Mouse (Mus musculus) midbrain, embryonic 13.5 days (tissue): ENCODE data around the gene Otud7b. TPM values are rescaled to one million over a fixed set of nuclear protein-coding genes. Genes with fewer than 3 reads are reported as not detected.

Experiments used
- ATAC-seq: fragments of 200-750 bp; cut with Nextera tagmentation; 2 replicates; pipeline ENCODE4 v1.8.0; 2017; ENCODE audit warnings: mild to moderate bottlenecking, moderate TSS enrichment, moderate library complexity
- H3K27ac ChIP-seq: fragments of 300-500 bp; sonication (generic); 2 replicates; pipeline ENCODE4 v1.5.1; 2015; ENCODE audit warnings: inconsistent platforms, mild to moderate bottlenecking, moderate library complexity
- H3K27me3 ChIP-seq: fragments of 300-500 bp; sonication (generic); 2 replicates; pipeline ENCODE4 v1.6.1; 2015; ENCODE audit warnings: mild to moderate bottlenecking, inconsistent platforms
- H3K36me3 ChIP-seq: fragments of 300-500 bp; sonication (generic); 2 replicates; pipeline ENCODE4 v1.6.1; 2015; ENCODE audit warnings: mild to moderate bottlenecking, inconsistent platforms
- H3K4me1 ChIP-seq: fragments of 300-500 bp; sonication (generic); replicated peaks from 2 replicates; pipeline ENCODE4 v1.6.1; 2015; ENCODE audit warnings: inconsistent platforms
- H3K4me2 ChIP-seq: fragments of 300-500 bp; sonication (generic); replicated peaks from 2 replicates; pipeline ENCODE4 v1.6.1; 2015; ENCODE audit warnings: moderate library complexity, mild to moderate bottlenecking, inconsistent platforms
- H3K4me3 ChIP-seq: fragments of 300-500 bp; sonication (generic); replicated peaks from 2 replicates; pipeline ENCODE4 v1.5.1; 2015; ENCODE audit warnings: mild to moderate bottlenecking, inconsistent platforms
- H3K9ac ChIP-seq: fragments of 300-500 bp; sonication (generic); replicated peaks from 2 replicates; pipeline ENCODE4 v1.6.1; 2015; ENCODE audit warnings: mild to moderate bottlenecking, inconsistent platforms
- H3K9me3 ChIP-seq: fragments of 300-500 bp; sonication (generic); 2 replicates; pipeline ENCODE4 v1.6.1; 2016; ENCODE audit warnings: mild to moderate bottlenecking, inconsistent platforms
- WGBS: fragments of 180-500 bp; shearing (Covaris S2); methylation state at CpG from one replicate; pipeline ENCODE4 v1.1.7; 2015; 5-methylcytosine and 5-hydroxymethylcytosine counted together
- polyA plus RNA-seq: library from polyadenylated mRNA; unstranded; fragments of >200 nt; fragmentation: Nextera tagmentation; extraction: Ambion mirVana; gene quantifications from 2 replicates; pipeline ENCODE4 v1.2.1, GENCODE M21; 2015

The Otud7b gene
- polyA plus RNA-seq = 10.2 and 11.4 TPM in 2 replicates

GRCm38 (mm10) chr3:96104261-96105065, at the start of gene Otud7b:
TSS of gene Otud7b (plus strand) at chr3:96104527.
- peak; percentile 93 for ATAC-seq
- Histone ChIP-seq H3K36me3 (no peaks in the 10 kb centered on the region), H3K4me1 (peaks cover 36% of the 10 kb centered on the region), H3K9ac (peak within 1 kb of the TSS; percentile 90), H3K27ac (peak within 1 kb of the TSS; percentile 79), H3K4me3 (peak within 1 kb of the TSS; percentile 85), H3K9me3 (no peaks in the 10 kb centered on the region), H3K4me2 (peak within 1 kb of the TSS; percentile 87), H3K27me3 (no peaks in the 10 kb centered on the region; the same call in 1 of the 2 replicates)
- WGBS = under 1% methylated on average over 84 of the region's 84 CpGs

- 88% methylated on average over 6 of the region's 6 CpGs for WGBS
- no peak overlapping the region for H3K4me3 ChIP-seq
- no peak overlapping the region for H3K9ac ChIP-seq
- peaks cover 20% of the 10 kb centered on the region for H3K36me3 ChIP-seq
- H3K27ac ChIP-seq = no peak overlapping the region
- no peak for ATAC-seq
- no peak overlapping the region for H3K4me2 ChIP-seq
- H3K4me1 ChIP-seq = peaks cover 17% of the 10 kb centered on the region
- H3K9me3 ChIP-seq = no peaks in the 10 kb centered on the region
- no peaks in the 10 kb centered on the region for H3K27me3 ChIP-seq
These were observed 49.0 kb upstream of the Otud7b start for GRCm38 (mm10) chr3:96055294-96055693.

GRCm38 (mm10) chr3:96056031-96056430, 48.3 kb upstream of the Otud7b start:
- no peak overlapping the region for H3K4me2 ChIP-seq
- H3K4me1 ChIP-seq = peaks cover 17% of the 10 kb centered on the region
- no peaks in the 10 kb centered on the region for H3K9me3 ChIP-seq
- H3K4me3 ChIP-seq = no peak overlapping the region
- no peak overlapping the region for H3K9ac ChIP-seq
- no peak for ATAC-seq
- H3K36me3 ChIP-seq = peaks cover 13% of the 10 kb centered on the region
- no peak overlapping the region for H3K27ac ChIP-seq
- H3K27me3 ChIP-seq = no peaks in the 10 kb centered on the region
- 89% methylated on average over 4 of the region's 4 CpGs for WGBS

GRCm38 (mm10) chr3:96057747-96058204, 46.6 kb upstream of the Otud7b start:
- ATAC-seq = peak; percentile 98
- Histone ChIP-seq H3K9ac (peak overlapping the region; percentile 63), H3K4me2 (peak overlapping the region; percentile 83), H3K4me1 (peaks cover 17% of the 10 kb centered on the region), H3K27ac (peak overlapping the region; percentile 85), H3K27me3 (no peaks in the 10 kb centered on the region), H3K9me3 (no peaks in the 10 kb centered on the region), H3K36me3 (peaks cover 9% of the 10 kb centered on the region), H3K4me3 (peak overlapping the region; percentile 60)
- WGBS = 0% methylated on average over 26 of the region's 26 CpGs

- H3K9me3 ChIP-seq = no peaks in the 10 kb centered on the region
- peaks cover 5% of the 10 kb centered on the region for H3K36me3 ChIP-seq
- peak within 1 kb of the TSS; percentile 60 for H3K4me3 ChIP-seq
- H3K27me3 ChIP-seq = no peaks in the 10 kb centered on the region
- peak within 1 kb of the TSS; percentile 83 for H3K4me2 ChIP-seq
- ATAC-seq = peak; percentile 82
- peak within 1 kb of the TSS; percentile 63 for H3K9ac ChIP-seq
- WGBS = 1% methylated on average over 18 of the region's 18 CpGs
- H3K4me1 ChIP-seq = peaks cover 17% of the 10 kb centered on the region
- peak within 1 kb of the TSS; percentile 85 for H3K27ac ChIP-seq
These were observed 46.0 kb upstream of the Otud7b start, which contains the start of gene Vps45 for GRCm38 (mm10) chr3:96058231-96058896. TSS of gene Vps45 (minus strand) at chr3:96058466.

- Histone ChIP-seq H3K27me3 (no peaks in the 10 kb centered on the region), H3K9ac (no peak overlapping the region), H3K36me3 (peaks cover 5% of the 10 kb centered on the region), H3K4me3 (no peak overlapping the region), H3K9me3 (no peaks in the 10 kb centered on the region), H3K27ac (no peak overlapping the region), H3K4me2 (no peak overlapping the region), H3K4me1 (peaks cover 17% of the 10 kb centered on the region)
- WGBS = 81% methylated on average over 1 of the region's 1 CpGs
- ATAC-seq = no peak
These were observed 44.2 kb upstream of the Otud7b start for GRCm38 (mm10) chr3:96060146-96060545.

GRCm38 (mm10) chr3:96063299-96063698, 41.0 kb upstream of the Otud7b start:
- 76% methylated on average over 2 of the region's 2 CpGs for WGBS
- Histone ChIP-seq H3K4me2 (no peak overlapping the region), H3K27ac (no peak overlapping the region), H3K4me3 (no peak overlapping the region), H3K27me3 (no peaks in the 10 kb centered on the region), H3K9ac (no peak overlapping the region), H3K9me3 (no peaks in the 10 kb centered on the region), H3K36me3 (no peaks in the 10 kb centered on the region), H3K4me1 (peaks cover 4% of the 10 kb centered on the region; the same call in 1 of the 2 replicates)
- ATAC-seq = no peak

GRCm38 (mm10) chr3:96064217-96064616, 40.1 kb upstream of the Otud7b start:
- no peak overlapping the region for H3K9ac ChIP-seq
- no peaks in the 10 kb centered on the region for H3K36me3 ChIP-seq
- no peaks in the 10 kb centered on the region for H3K27me3 ChIP-seq
- no peaks in the 10 kb centered on the region for H3K9me3 ChIP-seq
- no peak for ATAC-seq
- no peak overlapping the region for H3K4me2 ChIP-seq
- no peaks in the 10 kb centered on the region for H3K4me1 ChIP-seq
- no peak overlapping the region for H3K4me3 ChIP-seq
- whole genome bisulfite sequencing = 88% methylated on average over 3 of the region's 3 CpGs
- H3K27ac ChIP-seq = no peak overlapping the region

- no peak overlapping the region for H3K27ac ChIP-seq
- no peaks in the 10 kb centered on the region for H3K4me1 ChIP-seq
- H3K27me3 ChIP-seq = no peaks in the 10 kb centered on the region
- no peak overlapping the region for H3K9ac ChIP-seq
- no peaks in the 10 kb centered on the region for H3K36me3 ChIP-seq
- H3K4me2 ChIP-seq = no peak overlapping the region
- no peak for ATAC-seq
- no peaks in the 10 kb centered on the region for H3K9me3 ChIP-seq
- H3K4me3 ChIP-seq = no peak overlapping the region
- 43% methylated on average over 4 of the region's 4 CpGs for WGBS
These were observed 39.2 kb upstream of the Otud7b start for GRCm38 (mm10) chr3:96065147-96065546.

GRCm38 (mm10) chr3:96065754-96066375, 38.5 kb upstream of the Otud7b start:
- Histone ChIP-seq H3K9me3 (no peaks in the 10 kb centered on the region), H3K4me1 (no peaks in the 10 kb centered on the region), H3K9ac (no peak overlapping the region), H3K27ac (no peak overlapping the region), H3K36me3 (no peaks in the 10 kb centered on the region), H3K4me3 (no peak overlapping the region), H3K4me2 (no peak overlapping the region), H3K27me3 (no peaks in the 10 kb centered on the region)
- WGBS = 43% methylated on average over 20 of the region's 20 CpGs
- no peak for ATAC-seq

GRCm38 (mm10) chr3:96066741-96067140, 37.6 kb upstream of the Otud7b start:
- H3K36me3 ChIP-seq = no peaks in the 10 kb centered on the region
- H3K4me2 ChIP-seq = no peak overlapping the region
- H3K4me3 ChIP-seq = no peak overlapping the region
- H3K4me1 ChIP-seq = no peaks in the 10 kb centered on the region
- whole genome bisulfite sequencing = 92% methylated on average over 5 of the region's 5 CpGs
- H3K27ac ChIP-seq = no peak overlapping the region
- no peaks in the 10 kb centered on the region for H3K27me3 ChIP-seq
- H3K9ac ChIP-seq = no peak overlapping the region
- ATAC-seq = no peak
- H3K9me3 ChIP-seq = no peaks in the 10 kb centered on the region

GRCm38 (mm10) chr3:96069046-96069445, 35.3 kb upstream of the Otud7b start:
- no peak for ATAC-seq
- no peaks in the 10 kb centered on the region for H3K36me3 ChIP-seq
- H3K4me2 ChIP-seq = no peak overlapping the region
- 95% methylated on average over 6 of the region's 6 CpGs for WGBS
- H3K4me3 ChIP-seq = no peak overlapping the region
- no peak overlapping the region for H3K27ac ChIP-seq
- H3K9me3 ChIP-seq = no peaks in the 10 kb centered on the region
- H3K27me3 ChIP-seq = no peaks in the 10 kb centered on the region
- no peaks in the 10 kb centered on the region for H3K4me1 ChIP-seq
- H3K9ac ChIP-seq = no peak overlapping the region
